Mouse (Mus musculus) lung, adult 2 months (tissue): ENCODE results near the gene Greb1. TPM values are rescaled to one million over a fixed set of nuclear protein-coding genes. Genes with fewer than 3 reads are reported as not detected.

Experiments
- DNase-seq: peaks from one replicate; pipeline ENCODE4 v3.0.0; 2022
- H3K4me1 ChIP-seq: fragments of 200-500 bp; 2 replicates; pipeline ENCODE4 v1.6.1; 2011; ENCODE audit warnings: low read length; ENCODE audit not compliant: control insufficient read depth, insufficient read depth
- H3K4me3 ChIP-seq: fragments of 200-500 bp; replicated peaks from 2 replicates; pipeline ENCODE3; 2011; ENCODE audit warnings: low read depth, mild to moderate bottlenecking, control low read depth, low read length; ENCODE audit errors: extremely low read depth
- CTCF ChIP-seq: fragments of 200-500 bp; IDR thresholded peaks from 2 replicates; pipeline ENCODE4 v1.5.1; 2011; ENCODE audit warnings: mild to moderate bottlenecking, low read length, control low read depth; ENCODE audit not compliant: insufficient read depth
- POLR2A ChIP-seq: fragments of 200-500 bp; IDR thresholded peaks from 2 replicates; pipeline ENCODE4 v1.6.1; 2011; ENCODE audit warnings: low read depth, mild to moderate bottlenecking, control low read depth, low read length, borderline replicate concordance; ENCODE audit errors: extremely low read depth
- WGBS: fragments of 180-500 bp; shearing (Covaris S2); methylation state at CpG from one replicate; pipeline ENCODE4 v1.1.7; 2018; 5-methylcytosine and 5-hydroxymethylcytosine counted together
- polyA plus RNA-seq: library from polyadenylated mRNA; depleted of rRNA; stranded (reverse); fragments of >200 nt; gene quantifications from 2 replicates; pipeline ENCODE4 v1.2.3, GENCODE M21; 2012

The Greb1 gene
- polyA plus RNA-seq, 1 experiment, result 0.64 TPM

GRCm38 (mm10) chr12:16774605-16775004 is 26.1 kb downstream of the Greb1 start:
- Histone ChIP-seq H3K4me1 (peaks cover 5% of the 10 kb centered on the region; the same call in 1 of the 2 replicates), H3K4me3 (no peak overlapping the region)
- DNase-seq, result no peak
- TF ChIP-seq CTCF, result no peak
- no peak for TF ChIP-seq POLR2A
- WGBS, result 82% methylated on average over 4 of the region's 4 CpGs

GRCm38 (mm10) chr12:16769601-16770165 is 31.0 kb downstream of the Greb1 start:
- Histone ChIP-seq H3K4me3 (no peak overlapping the region), H3K4me1 (no peaks in the 10 kb centered on the region)
- WGBS, result 86% methylated on average over 6 of the region's 6 CpGs
- no peak for DNase-seq
- TF ChIP-seq POLR2A (no peak), CTCF (no peak)

- Histone ChIP-seq H3K4me3 (no peak overlapping the region), H3K4me1 (no peaks in the 10 kb centered on the region)
- TF ChIP-seq POLR2A (no peak), CTCF (no peak)
- WGBS, result 68% methylated on average over 2 of the region's 2 CpGs
- no peak for DNase-seq
Measured at GRCm38 (mm10) chr12:16768711-16769110, 32.0 kb downstream of the Greb1 start.

- Histone ChIP-seq H3K4me1 (no peaks in the 10 kb centered on the region), H3K4me3 (no peak overlapping the region)
- 31% methylated on average over 3 of the region's 3 CpGs for WGBS
- no peak for DNase-seq
- TF ChIP-seq POLR2A (no peak), CTCF (no peak)
Measured at GRCm38 (mm10) chr12:16768251-16768650, 32.4 kb downstream of the Greb1 start.

- 60% methylated on average over 12 of the region's 12 CpGs for WGBS
Measured at GRCm38 (mm10) chr12:16764776-16765445, 35.8 kb downstream of the Greb1 start.

GRCm38 (mm10) chr12:16763649-16764422 is 36.9 kb downstream of the Greb1 start:
- 76% methylated on average over 4 of the region's 4 CpGs for WGBS
- H3K4me3 ChIP-seq, result no peak overlapping the region
- H3K4me1 ChIP-seq, result no peaks in the 10 kb centered on the region
- TF ChIP-seq POLR2A (no peak), CTCF (no peak)
- DNase-seq, result no peak

More at GRCm38 (mm10) chr12:16764776-16765445, 35.8 kb downstream of the Greb1 start:
- no peak for TF ChIP-seq POLR2A
- TF ChIP-seq CTCF, result no peak
- no peak for DNase-seq
- H3K4me3 ChIP-seq, result no peak overlapping the region
- H3K4me1 ChIP-seq, result no peaks in the 10 kb centered on the region

GRCm38 (mm10) chr12:16761461-16761860 is 39.2 kb downstream of the Greb1 start:
- Histone ChIP-seq H3K4me3 (no peak overlapping the region), H3K4me1 (no peaks in the 10 kb centered on the region)
- no peak for TF ChIP-seq CTCF
- TF ChIP-seq POLR2A, result no peak
- no peak for DNase-seq
- 94% methylated on average over 3 of the region's 3 CpGs for WGBS

- WGBS, result 67% methylated on average over 4 of the region's 4 CpGs
- H3K4me3 ChIP-seq, result no peak overlapping the region
- H3K4me1 ChIP-seq, result no peaks in the 10 kb centered on the region
- no peak for DNase-seq
- TF ChIP-seq CTCF, result no peak
- no peak for TF ChIP-seq POLR2A
Measured at GRCm38 (mm10) chr12:16760246-16760645, 40.4 kb downstream of the Greb1 start.

GRCm38 (mm10) chr12:16754311-16754710 is 46.4 kb downstream of the Greb1 start:
- Histone ChIP-seq H3K4me1 (no peaks in the 10 kb centered on the region), H3K4me3 (no peak overlapping the region)
- DNase-seq, result peak; percentile 67
- no peak for TF ChIP-seq POLR2A
- peak; percentile 76 for TF ChIP-seq CTCF
- 0% methylated on average over 2 of the region's 2 CpGs for WGBS

- Histone ChIP-seq H3K4me1 (no peaks in the 10 kb centered on the region), H3K4me3 (no peak overlapping the region)
- DNase-seq, result no peak
- WGBS, result 68% methylated on average over 9 of the region's 9 CpGs
- TF ChIP-seq CTCF, result no peak
- TF ChIP-seq POLR2A, result no peak
Measured at GRCm38 (mm10) chr12:16753555-16753954, 47.1 kb downstream of the Greb1 start.
